Mouse (Mus musculus) thymus, postnatal 36 days (tissue): ENCODE results near the gene 4930512M02Rik.
A peak's percentile ranks its signal among the peaks of the same experiment; 100 is the strongest.

Experiments
- DNase-seq, 2 experiments: peaks; one replicate each; pipeline ENCODE4 v3.0.0; 2022; ENCODE audit warnings: mixed read lengths in 2 of 2

4930512M02Rik gene

GRCm38 (mm10) chr11:11564266-11565044 lies 63.2 kb downstream of the 4930512M02Rik start:
- peak; percentile 70 to 81 for DNase-seq

GRCm38 (mm10) chr11:11561118-11561517 lies 66.5 kb downstream of the 4930512M02Rik start:
- DNase-seq, result no peak

- no peak for DNase-seq
Measured at GRCm38 (mm10) chr11:11559099-11559686, 68.4 kb downstream of the 4930512M02Rik start.

GRCm38 (mm10) chr11:11558662-11559061 lies 69.0 kb downstream of the 4930512M02Rik start:
- peak in 1 of 2 experiments; percentile 29 for DNase-seq

- peak; percentile 88 to 90 for DNase-seq
Measured at GRCm38 (mm10) chr11:11557173-11557967, 70.3 kb downstream of the 4930512M02Rik start.

GRCm38 (mm10) chr11:11556186-11556585 lies 71.4 kb downstream of the 4930512M02Rik start:
- peak; percentile 48 to 55 for DNase-seq

GRCm38 (mm10) chr11:11555563-11555962 lies 72.1 kb downstream of the 4930512M02Rik start:
- peak; percentile 29 to 41 for DNase-seq

GRCm38 (mm10) chr11:11547597-11548240 lies 79.9 kb downstream of the 4930512M02Rik start:
- DNase-seq, result no peak

- DNase-seq, result no peak
Measured at GRCm38 (mm10) chr11:11546903-11547511, 80.6 kb downstream of the 4930512M02Rik start.

- no peak for DNase-seq
Measured at GRCm38 (mm10) chr11:11545948-11546347, 81.7 kb downstream of the 4930512M02Rik start.
